Mouse (Mus musculus) heart, postnatal 4 days (tissue): ENCODE measurements at regions not wholly inside any gene's neighbourhood (a gene's known extent, or its start where the extent isn't known, plus 50 kb on each side); places are given as distances from the start of the nearest gene placed in this dataset.
"Not testable (repeated sequence)": the region's sequence is repeated elsewhere in the genome, so short reads cannot be mapped to it uniquely, and the experiment has no call there.

ENCODE experiments used
- DNase-seq: peaks from one replicate; pipeline ENCODE4 v3.0.0; 2021

DNA sequence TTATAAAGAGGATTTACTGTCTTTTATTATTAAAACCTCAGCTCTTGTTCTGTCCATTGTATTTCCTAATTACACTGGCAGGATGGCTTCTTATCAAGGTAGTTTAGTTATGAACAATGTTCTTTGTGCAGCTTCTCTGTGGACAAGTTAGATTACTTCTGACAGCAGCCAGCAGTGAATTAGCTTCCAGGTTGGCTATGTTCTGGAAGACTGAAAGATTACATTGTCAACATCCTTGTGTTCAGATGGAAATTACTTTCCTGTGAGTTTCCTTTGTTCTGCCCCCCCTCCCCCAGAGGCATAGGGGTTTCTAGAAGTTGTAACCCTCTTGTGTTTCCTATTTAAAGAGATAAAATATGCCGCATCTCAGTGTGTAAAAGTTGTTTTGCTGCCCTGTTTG lies 846.1 kb downstream of the Car8 start:
- DNase-seq = no peak

DNA sequence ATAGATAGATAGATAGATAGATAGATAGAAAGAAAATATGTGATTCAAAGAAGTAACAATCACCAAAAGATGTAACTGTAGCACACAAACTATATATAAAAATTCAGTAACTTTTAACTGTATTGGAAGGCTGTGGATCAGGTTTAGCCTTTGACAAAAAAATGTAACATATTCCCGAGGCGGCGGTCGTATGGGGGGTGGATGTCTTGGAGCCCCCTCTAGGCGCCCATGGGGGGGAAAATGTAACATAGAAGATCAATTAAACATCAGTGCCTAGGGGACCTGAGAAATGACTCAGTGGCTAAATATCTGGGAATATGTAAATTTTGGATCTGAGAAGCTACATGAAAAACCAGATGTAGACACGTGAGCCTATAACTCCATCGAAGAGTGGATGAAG lies 847.2 kb downstream of the Car8 start:
- peak; percentile 35 for DNase-seq

DNA sequence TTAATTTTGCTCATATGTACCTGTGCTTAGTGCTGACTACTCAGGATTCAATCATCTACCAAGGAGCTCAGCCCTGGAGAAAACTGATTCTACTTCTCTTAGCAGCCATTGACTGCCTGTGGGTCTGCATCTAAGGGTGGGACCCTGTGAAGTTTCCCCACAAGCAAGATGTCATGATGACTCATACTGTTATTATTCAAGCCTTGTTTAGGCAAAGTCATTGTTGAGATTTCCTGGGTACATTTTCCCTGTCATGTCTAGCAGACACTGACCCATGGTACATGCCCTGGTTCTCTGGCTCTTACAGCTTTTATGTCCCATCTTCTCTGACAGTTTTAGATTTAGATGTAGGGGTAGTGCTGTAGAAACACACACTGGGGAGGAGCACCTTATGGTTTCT lies 853.8 kb downstream of the Car8 start:
- DNase-seq = no peak

DNA sequence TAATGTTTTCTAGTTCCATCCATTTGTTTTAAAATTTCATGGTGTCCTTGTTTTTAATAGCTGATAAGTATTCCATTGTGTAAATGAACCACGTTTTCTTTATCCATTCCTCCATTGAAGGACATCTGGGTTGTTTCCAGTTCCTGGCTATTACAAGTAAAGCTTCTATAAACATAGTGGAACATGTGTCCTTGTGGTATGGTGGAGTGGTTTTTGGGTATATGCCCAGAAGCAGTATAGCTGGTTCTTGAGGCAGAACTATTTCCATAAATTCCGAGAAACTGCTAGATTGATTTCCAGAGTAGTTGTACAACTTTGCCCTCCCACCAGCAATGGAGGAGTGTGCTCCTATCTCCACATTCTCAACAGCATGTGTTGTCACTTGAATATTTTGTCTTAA lies 858.8 kb downstream of the Car8 start:
- no peak for DNase-seq

DNA sequence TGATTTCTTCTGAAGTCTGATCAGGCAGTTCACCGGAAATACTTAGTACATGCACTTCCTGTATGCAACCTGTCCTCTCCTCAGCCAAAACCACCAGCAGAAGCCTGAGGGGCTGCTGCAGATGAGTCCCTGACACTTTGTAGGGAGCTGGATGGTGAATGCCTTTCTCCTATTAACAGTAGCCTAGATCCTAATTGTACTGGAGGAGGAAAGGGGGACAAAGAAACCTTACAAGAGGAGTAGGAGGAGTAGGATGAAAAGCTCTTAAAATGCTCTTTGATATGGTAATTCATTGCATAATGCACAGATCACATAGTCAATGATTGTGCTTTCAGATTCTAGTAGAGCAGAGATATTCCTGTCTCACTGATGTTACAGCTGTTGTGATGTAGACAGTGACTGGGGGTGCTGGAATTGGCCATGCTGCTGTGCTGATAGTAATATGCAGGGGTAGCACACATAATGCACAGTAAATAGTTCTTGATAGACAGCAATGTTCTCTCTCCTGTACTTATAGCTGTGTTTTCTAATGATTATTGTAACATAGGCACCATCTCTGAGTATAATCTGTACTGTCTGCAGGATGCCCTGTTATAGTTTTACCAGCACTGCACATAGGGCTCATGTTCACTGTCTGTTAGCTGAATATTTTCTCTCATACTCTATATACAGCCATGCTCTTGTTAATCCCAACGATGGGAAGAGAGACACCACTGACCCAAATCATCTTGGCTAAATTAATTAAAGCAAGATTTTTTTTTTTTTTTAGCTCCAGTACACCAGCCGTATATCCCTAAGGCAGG lies 874.4 kb downstream of the Car8 start:
- no peak for DNase-seq

DNA sequence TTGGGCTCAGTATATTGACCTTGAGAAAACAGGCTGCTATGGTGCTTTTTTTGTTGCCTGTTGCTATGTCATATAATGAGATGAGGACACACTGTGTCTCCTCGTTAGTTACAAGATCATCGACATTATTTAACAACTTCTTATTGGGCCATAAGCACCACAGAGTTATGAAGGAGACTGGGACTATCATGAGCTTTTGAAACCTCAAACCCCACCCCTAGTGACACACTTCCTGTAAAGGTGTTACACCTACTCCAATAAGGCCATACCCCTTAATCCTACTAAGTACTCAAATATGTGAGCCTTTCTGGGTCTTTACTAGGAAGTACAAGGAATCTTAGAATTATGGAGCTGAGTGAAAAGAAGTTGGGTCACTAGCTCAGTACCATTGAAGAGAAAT lies 875.3 kb downstream of the Car8 start:
- no peak for DNase-seq

DNA sequence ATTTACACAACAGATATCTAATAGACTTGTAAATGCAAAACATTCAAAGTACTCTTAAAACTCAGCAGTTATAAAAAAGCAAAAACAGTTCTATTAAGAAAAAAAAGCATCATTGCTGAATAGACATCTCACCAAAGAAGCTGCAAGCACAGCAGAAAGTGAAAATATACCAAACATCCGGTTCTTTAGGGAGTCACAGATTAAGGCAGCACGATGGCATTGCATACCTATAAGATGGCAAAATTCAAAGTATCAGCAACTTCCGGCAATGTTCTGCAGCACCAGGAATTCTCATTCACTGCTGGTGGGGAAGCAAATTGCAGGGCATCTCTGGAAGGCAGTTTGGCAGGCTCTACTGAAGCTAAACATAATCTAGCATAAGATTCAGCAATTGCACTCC lies 882.6 kb downstream of the Car8 start:
- no peak for DNase-seq

DNA sequence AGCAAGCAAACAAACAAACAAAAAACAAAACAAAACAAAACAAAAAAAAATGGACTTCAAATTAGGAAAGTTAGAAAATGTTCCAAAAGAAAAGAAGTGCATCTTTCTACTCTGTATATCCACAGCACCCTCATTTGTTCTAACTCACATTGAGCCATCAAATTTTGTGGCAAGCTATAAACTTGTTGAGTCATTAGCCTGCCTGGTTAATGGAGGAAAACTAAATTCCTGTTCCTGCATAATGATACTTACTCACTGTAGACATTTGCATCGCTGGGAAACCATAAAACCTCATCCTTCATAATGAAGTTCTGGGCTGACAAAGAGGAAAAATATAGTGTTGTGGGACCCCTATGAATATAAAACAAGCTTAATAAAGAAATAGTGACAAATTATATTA lies 891.5 kb downstream of the Car8 start:
- DNase-seq = no peak

DNA sequence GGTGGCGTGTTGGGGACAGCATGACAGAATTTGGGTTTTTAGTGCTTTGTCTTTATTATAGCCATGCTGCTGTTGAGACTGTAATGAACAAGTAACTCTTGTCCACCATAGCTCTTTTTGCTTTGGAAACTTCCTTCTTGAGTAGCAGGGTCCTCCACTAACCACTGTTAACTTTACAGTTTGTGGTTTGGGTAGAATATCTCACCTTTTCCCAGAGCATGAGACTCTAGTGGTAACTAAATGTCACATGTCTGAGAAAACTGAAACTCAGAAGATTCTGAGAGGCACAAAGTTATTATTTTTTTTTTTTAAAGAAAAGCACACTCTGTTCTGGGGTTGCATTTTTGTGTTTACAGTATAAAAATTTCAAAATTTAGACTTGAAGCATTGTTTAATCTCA lies 897.7 kb downstream of the Car8 start:
- DNase-seq = no peak

DNA sequence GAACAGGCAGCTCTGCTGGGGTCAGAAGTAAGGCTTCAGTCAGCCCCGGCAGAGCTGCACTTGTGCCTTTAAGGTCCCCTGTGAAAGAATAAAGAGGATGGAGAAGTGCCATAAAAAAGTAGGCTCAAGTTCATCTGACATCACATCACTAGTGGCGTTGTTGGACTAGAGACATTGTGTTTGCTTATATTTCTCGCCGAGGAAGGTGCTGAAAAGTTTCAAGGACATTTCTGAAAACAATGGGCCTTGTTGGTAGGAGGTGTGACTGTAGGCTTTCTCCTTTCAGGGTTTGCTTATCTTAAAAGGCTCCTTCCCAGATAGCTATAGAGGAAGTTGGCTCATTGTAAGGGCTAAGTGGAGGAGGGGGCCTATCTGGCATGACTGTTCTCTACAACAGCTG lies 924.6 kb downstream of the Car8 start:
- DNase-seq = peak; percentile 8

DNA sequence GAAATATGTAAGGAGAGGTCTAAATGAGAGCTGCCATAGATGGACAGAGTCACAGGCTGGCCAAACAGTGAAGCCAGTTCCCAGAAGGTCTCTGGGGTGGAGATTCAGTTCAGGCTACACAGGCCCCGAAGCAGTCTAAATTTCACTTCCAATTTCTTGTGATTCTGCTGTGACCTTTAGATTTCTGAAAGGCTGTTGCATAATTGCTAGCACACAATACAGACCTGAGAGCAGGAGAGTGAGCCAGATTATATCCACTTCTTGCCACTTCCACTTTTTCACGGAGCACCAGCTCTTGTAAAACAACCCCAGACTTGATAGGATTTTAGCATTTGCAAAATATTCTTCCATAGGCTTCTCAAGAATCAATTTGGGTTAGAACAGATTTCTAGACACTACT lies 925.6 kb downstream of the Car8 start:
- no peak for DNase-seq

DNA sequence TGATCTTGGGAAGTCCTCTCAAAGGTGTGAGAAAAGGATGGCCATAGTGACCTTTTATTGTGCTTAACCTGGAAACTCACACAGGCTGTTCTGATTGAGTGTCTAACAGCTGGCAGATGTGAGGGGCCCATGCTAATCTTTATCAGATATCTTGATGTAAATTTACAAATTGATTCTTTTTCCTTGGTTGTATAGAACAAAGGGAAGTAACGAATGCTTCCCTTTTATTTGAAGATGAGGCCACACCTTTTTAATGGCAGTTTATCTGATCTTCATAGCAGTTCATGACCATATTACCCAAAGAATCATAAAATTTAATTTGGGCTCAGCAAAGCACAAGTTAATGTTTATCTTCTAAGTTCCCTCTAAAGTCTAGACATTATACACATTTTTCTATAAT lies 926.7 kb downstream of the Car8 start:
- no peak for DNase-seq

DNA sequence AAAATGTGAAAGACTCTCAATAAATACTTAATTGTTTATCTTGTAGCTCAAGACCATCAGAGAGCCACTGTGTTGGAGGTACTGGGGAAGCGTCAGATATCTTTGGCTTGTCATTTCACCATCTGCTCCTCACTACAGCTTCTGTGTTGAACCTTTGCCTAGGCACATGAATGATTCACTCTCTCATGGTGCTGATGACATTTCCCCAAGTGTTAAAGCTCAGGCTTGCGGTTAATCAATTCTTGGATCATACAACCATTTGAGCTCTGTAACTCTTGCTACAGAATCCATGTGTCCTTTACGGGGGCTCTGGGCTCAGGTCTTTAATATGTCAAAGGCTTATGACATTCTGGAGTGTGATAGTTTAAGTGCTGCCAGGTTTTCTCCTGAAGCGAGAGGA lies 969.8 kb downstream of the Car8 start:
- no peak for DNase-seq

DNA sequence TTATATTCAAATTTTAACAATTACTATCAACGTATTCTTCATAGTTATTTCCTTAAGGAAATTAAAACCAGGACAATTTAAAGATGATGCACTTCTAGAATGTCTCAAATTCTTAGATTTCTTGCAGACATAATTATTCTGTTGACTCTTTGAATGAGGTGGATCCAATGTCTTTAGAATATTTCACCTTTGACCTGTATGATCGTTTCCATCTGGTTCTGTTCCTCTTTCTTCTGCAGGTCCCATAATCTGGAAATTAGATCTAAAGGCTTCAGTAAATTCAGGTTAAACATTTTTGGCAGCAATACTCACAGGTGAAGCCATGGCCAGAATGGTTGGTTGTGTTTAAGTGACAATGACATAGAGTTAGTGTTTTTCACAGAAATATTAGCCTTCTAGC lies 982.4 kb downstream of the Car8 start:
- no peak for DNase-seq

DNA sequence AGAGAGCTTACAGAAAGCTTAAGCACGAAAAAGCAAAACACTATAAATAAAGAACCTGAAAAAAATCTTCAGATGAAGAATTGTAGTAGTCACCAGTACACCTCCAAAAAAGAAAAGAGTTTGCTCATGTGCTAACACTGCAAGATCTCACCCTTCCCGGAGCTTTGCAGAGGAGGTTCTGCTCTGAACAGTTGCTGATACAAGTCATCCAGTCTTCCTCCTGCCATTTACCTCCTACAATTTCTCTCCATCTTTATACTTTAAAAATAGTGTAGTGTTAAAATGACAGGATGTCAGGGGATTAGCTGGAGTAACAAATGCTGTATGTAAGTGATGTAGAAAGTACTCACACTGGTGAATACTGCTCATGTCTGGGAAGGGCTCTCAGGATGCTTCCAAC lies 985.2 kb downstream of the Car8 start:
- DNase-seq = no peak

DNA sequence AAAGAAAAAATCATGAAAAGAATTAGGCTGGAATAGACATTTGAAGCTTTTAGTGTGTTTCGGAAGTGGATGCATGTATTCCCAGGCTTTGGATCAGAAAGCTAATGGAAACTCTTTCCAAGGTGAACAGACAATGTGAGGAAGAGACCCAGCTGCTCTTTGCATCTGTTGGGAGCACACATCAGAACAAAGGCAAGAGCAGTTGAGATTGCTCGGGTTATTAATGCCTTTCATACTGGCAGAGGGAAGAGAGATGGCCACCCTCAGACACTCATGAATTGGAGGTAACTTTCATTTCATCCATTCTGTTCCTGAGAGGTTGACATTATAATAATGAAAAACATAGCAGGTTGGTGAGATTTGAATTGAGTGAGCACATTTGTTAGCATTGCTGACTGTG lies 987.2 kb downstream of the Car8 start:
- no peak for DNase-seq

DNA sequence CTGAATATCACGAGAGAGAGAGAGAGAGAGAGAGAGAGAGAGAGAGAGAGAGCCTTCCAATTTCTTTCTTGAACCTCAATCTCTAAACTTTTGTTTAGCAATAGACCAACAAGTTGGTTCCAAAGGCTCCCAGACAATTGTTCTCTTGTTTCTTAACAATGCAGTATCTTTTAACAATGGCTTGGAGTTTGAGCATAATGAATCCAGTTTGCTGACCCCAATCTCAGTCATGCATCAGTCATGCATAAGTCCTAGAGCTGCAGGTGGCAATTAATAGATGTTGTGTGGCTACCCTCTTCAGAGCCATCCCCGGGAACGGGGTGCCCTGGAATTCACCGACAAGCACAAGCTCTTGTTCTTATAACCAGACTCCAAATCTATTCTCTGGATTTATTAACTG lies 991.0 kb downstream of the Car8 start:
- DNase-seq = no peak

DNA sequence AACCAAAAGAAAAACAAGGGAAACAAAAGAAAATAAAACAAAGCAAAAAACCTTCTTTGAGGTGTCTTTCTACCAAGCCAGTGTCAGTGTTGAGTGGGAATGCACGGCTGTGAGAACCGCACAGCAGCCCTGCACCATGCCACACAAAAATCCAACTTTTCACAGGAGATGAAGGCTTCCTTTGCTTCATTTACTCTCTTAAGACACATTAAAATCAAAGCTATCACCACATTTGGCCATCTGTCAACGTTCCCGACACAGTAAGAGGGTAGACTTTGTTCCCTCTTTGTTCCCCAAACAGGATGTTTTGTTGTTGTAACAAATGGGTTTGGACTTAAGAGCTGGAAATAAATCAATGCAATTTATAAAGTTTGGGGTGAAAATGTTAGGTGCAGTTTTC lies 991.6 kb downstream of the Car8 start:
- no peak for DNase-seq

DNA sequence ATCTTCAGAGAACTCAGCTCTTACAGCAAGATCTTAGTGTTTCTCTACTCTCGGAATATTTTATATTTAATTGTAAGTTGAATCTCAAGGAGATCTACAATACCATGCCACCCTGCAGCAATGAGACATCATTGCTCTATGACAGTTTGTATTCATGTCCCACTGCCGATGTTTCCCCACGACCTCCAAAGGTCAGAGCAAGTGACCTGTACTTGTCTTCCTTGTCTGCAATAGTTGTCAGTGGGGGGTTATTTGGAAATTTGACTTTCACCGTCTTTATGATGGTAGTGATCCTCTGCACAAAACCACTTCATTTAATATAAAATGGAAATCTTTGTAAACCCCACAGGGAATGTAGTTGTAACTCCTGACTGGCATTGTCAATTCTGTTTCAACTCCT lies 992.0 kb downstream of the Car8 start:
- DNase-seq = no peak

DNA sequence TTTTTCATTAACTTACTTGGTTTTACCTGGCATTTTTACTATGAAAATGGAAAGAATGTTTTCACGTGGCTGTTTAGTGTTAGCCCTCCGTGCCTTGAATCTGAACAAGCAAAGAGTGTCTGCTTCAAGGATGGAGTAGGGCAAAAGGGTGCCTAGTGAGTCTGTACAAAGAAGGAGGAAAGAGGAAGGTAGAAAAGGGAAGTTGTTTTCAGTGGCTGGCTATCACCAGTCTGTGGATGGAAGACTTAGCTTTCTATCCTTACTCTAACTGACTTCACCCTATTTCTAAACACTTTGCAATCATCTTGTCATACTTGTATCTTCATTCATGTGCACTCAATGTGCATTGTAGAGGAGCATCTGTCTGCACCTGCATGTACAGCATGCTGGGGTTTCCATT lies 993.2 kb downstream of the Car8 start:
- no peak for DNase-seq

DNA sequence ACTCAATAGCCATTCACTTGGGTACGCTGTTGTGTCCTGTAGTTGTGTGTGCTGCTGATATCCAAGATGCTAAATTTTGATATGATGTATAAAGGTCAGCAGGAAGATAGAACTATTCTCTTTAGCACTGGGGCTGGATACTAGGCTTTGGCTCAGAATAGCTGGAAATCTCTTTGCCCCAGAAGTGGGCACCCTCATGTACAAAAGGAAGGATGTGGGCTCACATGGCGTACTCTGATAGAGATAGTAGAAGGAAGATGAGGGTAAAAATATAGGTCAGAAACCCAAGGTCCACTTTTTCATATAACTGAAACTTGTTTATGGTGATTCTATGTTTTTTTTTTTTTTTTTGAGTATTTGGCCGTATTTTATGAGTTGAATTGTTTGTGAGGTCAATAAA lies 1001.0 kb downstream of the Car8 start:
- no peak for DNase-seq

DNA sequence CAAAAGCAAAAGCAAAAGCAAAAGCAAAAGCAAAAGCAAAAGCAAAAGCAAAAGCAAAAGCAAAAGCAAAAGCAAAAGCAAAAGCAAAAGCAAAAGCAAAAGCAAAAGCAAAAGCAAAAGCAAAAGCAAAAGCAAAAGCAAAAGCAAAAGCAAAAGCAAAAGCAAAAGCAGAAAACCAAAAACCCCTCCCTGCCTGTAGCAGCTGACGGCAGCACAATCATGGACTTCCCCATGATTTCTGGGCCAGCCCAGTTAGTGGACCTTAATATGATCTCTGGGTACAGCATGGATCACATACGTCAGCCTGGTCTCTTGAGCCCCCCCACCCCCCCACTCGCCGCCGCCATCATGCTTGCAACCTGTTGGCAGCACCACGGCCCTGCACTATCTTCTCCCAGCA lies 1004.3 kb downstream of the Car8 start:
- DNase-seq = not testable (repeated sequence)

DNA sequence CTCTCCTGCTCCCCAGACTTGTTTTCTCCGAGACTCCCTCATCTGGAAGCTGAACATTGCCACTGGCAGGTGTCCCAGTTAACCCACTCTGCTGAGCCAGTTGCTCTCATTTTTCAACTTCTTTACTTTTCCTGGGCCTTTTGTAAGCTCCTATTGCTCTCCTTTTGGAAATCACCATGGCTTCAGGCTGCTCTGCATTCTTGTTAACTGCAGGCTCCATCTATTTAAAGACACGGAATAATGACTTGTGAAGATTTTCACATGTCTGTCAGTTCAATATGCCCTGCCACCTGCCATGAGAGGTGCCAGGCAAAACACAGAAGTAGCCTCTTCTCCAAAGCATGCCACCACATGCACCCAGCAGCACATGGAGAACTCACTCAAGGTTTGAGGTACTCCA lies 1009.9 kb downstream of the Car8 start:
- DNase-seq = no peak

DNA sequence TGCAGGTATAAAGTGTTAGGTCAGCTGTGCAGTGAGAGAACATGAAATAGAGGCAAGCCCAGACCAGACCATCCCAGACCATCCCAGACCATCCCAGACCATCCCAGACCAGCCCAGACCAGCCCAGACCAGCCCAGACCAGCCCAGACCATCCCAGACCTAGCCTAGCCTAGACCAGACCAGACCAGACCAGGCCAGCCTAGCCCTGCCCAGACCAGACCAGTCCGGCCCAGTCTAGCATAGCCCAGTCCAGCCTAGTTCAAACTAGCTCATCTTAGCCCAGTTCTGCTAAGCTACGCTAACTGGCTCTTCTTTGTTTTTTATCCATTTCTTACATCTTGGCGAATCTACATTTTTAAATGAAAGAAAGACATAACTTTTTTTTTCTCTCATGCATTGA lies 1015.9 kb downstream of the Car8 start:
- DNase-seq = no peak

DNA sequence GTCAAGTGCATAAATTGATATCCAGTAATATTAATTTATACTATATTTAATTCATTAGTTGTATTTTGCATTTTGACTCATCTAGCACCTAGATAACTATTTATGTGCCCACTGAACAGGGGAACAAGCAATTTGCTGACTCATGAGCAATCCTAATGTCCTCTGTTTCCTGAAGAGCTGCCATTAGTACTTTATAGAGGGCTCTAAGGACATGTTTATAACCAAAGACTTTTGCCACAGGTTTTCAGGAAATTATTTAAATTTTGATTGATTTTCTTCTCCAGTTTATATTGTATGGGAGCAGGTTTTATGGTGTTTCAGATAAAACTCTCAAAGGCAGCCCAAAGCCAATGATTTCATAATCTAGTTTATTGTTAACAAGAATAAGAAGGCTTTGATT lies 1018.4 kb downstream of the Car8 start:
- no peak for DNase-seq
